Mouse (Mus musculus) forebrain, embryonic 11.5 days (tissue): Measurements from ENCODE around the gene Slc35b2. TPM values are rescaled to one million over a fixed set of nuclear protein-coding genes. Genes with fewer than 3 reads are reported as not detected.
A peak's percentile ranks its signal among the peaks of the same experiment; 100 is the strongest.

ENCODE experiments used
- ATAC-seq: fragments of 200-750 bp; cut with Nextera tagmentation; replicated peaks from 2 replicates; pipeline ENCODE4 v1.8.0; 2017; ENCODE audit warnings: moderate TSS enrichment; ENCODE audit not compliant: low FRiP score
- DNase-seq: peaks from one replicate; pipeline ENCODE4 v3.0.0-alpha.2; 2017; ENCODE audit warnings: low spot score
- H3K27ac ChIP-seq: fragments of 300-500 bp; sonication (generic); 2 replicates; pipeline ENCODE4 v1.5.1; 2014; ENCODE audit warnings: low read depth, low read length
- H3K27me3 ChIP-seq: fragments of 300-500 bp; sonication (generic); 2 replicates; pipeline ENCODE4 v1.6.1; 2014; ENCODE audit warnings: mild to moderate bottlenecking, low read length, mixed read lengths; ENCODE audit not compliant: control insufficient read depth, insufficient read depth
- H3K36me3 ChIP-seq: fragments of 300-500 bp; sonication (generic); 2 replicates; pipeline ENCODE4 v1.6.1; 2014; ENCODE audit warnings: mild to moderate bottlenecking, low read length, moderate library complexity, mixed read lengths; ENCODE audit not compliant: control insufficient read depth, insufficient read depth
- H3K4me1 ChIP-seq: fragments of 300-500 bp; sonication (generic); replicated peaks from 2 replicates; pipeline ENCODE4 v1.6.1; 2014; ENCODE audit warnings: low read length, mixed read lengths; ENCODE audit not compliant: control insufficient read depth, insufficient read depth
- H3K4me2 ChIP-seq: fragments of 300-500 bp; sonication (generic); 2 replicates; pipeline ENCODE4 v1.6.1; 2014; ENCODE audit warnings: low read depth, mild to moderate bottlenecking, low read length, moderate library complexity, mixed read lengths; ENCODE audit not compliant: severe bottlenecking
- H3K4me3 ChIP-seq: fragments of 300-500 bp; sonication (generic); 2 replicates; pipeline ENCODE4 v1.5.1; 2014; ENCODE audit warnings: low read depth, low read length
- H3K9ac ChIP-seq: fragments of 300-500 bp; sonication (generic); 2 replicates; pipeline ENCODE4 v1.6.1; 2014; ENCODE audit warnings: low read length
- H3K9me3 ChIP-seq: fragments of 300-500 bp; sonication (generic); 2 replicates; pipeline ENCODE4 v1.6.1; 2016; ENCODE audit warnings: low read length, mixed read lengths; ENCODE audit not compliant: control insufficient read depth
- WGBS: fragments of 180-500 bp; shearing (Covaris S2); extraction: QIAGEN DNeasy Blood & Tissue Kit; methylation state at CpG from one replicate; pipeline ENCODE4 v1.1.7; 2014; 5-methylcytosine and 5-hydroxymethylcytosine counted together
- polyA plus RNA-seq: library from polyadenylated mRNA; unstranded; fragments of >200 nt; fragmentation: Nextera tagmentation; extraction: Ambion mirVana; gene quantifications from 2 replicates; pipeline ENCODE4 v1.2.1, GENCODE M21; 2014

The Slc35b2 gene
- polyA plus RNA-seq, 1 experiment from 2014 or later = 103 TPM

GRCm38 (mm10) chr17:45589236-45589635 lies 25.6 kb downstream of the Slc35b2 start:
- Histone ChIP-seq H3K36me3 (no peaks in the 10 kb centered on the region), H3K4me2 (no peak overlapping the region), H3K9me3 (no peaks in the 10 kb centered on the region), H3K27ac (no peak overlapping the region), H3K4me1 (peaks cover 5% of the 10 kb centered on the region; the same call in 1 of the 2 replicates), H3K27me3 (peaks cover 6% of the 10 kb centered on the region), H3K9ac (no peak overlapping the region), H3K4me3 (no peak overlapping the region)
- ATAC-seq (no peak), DNase-seq (peak; percentile 37)
- 98% methylated on average over 7 of the region's 7 CpGs for WGBS

GRCm38 (mm10) chr17:45589844-45590243 lies 26.2 kb downstream of the Slc35b2 start:
- ATAC-seq = no peak

DNA sequence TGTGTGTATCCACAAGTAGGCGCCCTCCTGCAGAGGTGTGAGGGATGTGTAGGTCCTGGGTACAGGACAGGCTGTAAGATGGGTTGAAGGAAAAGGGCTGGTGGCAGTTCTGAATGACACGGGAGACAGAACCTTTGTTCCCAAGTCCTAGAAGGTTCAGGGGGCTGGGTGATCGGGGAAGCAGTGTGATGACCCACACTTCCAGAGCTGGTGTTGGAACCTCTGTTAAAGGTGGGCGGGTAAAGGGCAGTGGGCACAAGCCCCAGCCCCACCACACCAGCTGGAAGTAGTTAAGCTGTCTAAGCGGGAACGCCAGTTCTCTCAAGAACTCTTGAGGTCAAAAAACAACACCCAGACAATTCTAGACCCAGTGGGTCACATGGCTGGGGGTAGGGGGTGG lies 26.7 kb downstream of the Slc35b2 start:
- Histone ChIP-seq H3K4me2 (no peak overlapping the region), H3K9me3 (no peaks in the 10 kb centered on the region), H3K9ac (no peak overlapping the region), H3K4me1 (peaks cover 5% of the 10 kb centered on the region; the same call in 1 of the 2 replicates), H3K27ac (no peak overlapping the region), H3K4me3 (no peak overlapping the region), H3K27me3 (peaks cover 13% of the 10 kb centered on the region), H3K36me3 (no peaks in the 10 kb centered on the region)
- no peak for ATAC-seq
- 80% methylated on average over 6 of the region's 6 CpGs for WGBS
- DNase-seq = peak; percentile 41

More at GRCm38 (mm10) chr17:45589844-45590243, 26.2 kb downstream of the Slc35b2 start:
- H3K4me1 ChIP-seq = peaks cover under 1% of the 10 kb centered on the region; the same call in 1 of the 2 replicates
- H3K9me3 ChIP-seq = no peaks in the 10 kb centered on the region
- H3K4me3 ChIP-seq = no peak overlapping the region
- 91% methylated on average over 8 of the region's 8 CpGs for WGBS
- no peaks in the 10 kb centered on the region for H3K36me3 ChIP-seq
- peaks cover 12% of the 10 kb centered on the region for H3K27me3 ChIP-seq
- no peak for DNase-seq
- H3K9ac ChIP-seq = no peak overlapping the region
- no peak overlapping the region for H3K27ac ChIP-seq
- no peak overlapping the region for H3K4me2 ChIP-seq

- Histone ChIP-seq H3K36me3 (no peaks in the 10 kb centered on the region), H3K27ac (no peak overlapping the region), H3K4me1 (peaks cover 14% of the 10 kb centered on the region), H3K27me3 (peaks cover 19% of the 10 kb centered on the region), H3K4me2 (no peak overlapping the region), H3K9me3 (no peaks in the 10 kb centered on the region), H3K9ac (no peak overlapping the region; the same call in 1 of the 2 replicates), H3K4me3 (no peak overlapping the region)
- ATAC-seq (no peak), DNase-seq (no peak)
- WGBS = 56% methylated on average over 16 of the region's 16 CpGs
Measured at GRCm38 (mm10) chr17:45591701-45592605, 28.3 kb downstream of the Slc35b2 start.

DNA sequence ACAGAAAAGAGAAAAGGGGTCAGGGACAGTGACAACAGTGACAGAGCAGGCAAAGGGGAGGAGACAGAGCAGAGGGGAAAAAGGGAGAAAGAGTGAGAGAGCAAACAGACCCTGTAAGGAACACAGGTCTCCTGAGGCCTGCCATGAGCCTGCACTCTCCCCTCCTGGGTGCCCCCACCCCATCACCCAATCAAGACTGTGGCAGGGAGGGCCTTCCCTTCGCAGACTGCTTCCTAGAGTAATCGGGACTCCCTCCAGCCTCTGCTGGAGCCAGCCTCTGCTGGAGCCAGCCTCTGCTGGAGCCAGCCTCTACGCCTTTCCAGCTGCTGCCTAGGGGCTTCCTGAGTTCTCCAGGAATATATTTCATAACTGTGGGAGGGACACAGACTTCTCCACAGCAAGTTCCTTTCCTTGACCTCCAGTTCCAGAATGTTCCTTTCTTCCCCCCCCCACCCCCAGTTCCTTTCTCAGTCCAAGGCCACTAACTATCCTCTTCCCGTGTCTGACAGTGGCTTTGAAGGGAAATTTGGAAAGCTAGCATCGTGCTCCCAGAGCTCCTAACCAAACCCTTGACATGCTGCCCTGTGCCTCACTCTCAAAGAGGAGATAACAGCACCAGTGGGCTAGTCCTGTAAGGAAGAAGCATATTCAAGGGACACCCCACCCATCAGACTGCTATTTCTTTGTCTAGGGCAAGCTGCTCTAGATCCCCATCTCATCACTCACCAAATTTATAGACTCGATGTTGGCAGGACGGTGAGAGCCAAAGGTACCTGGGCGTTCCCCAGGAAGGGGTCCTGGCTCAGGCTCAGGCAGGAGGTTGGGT lies 29.1 kb downstream of the Slc35b2 start:
- Histone ChIP-seq H3K27me3 (peaks cover 19% of the 10 kb centered on the region), H3K9ac (no peak overlapping the region; the same call in 1 of the 2 replicates), H3K4me3 (no peak overlapping the region)

DNA sequence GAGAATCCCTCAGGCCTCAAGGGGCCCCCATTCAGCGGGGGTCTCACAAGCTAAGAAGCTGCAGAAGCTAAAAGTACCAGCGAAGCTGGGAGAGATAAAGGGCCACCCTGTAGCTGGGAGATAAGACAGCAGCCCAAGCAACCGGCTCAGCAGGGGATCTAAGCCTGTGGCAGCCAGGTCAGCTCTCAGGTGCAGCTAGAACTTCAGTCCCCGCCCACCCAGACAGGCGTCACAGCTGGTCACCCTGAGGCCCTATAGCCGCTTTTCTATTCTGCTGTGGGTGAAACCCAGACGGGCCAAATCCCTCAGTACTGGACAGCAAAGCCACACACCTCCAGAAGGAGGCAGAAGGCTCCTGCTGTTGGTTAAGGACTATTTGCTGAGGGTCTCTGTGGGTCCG lies 29.8 kb downstream of the Slc35b2 start:
- Histone ChIP-seq H3K9ac (no peak overlapping the region; the same call in 1 of the 2 replicates), H3K4me2 (peak overlapping the region; percentile 98; the same call in 1 of the 2 replicates), H3K27me3 (peaks cover 19% of the 10 kb centered on the region), H3K4me3 (peak overlapping the region; percentile 7; the same call in 1 of the 2 replicates), H3K27ac (no peak overlapping the region), H3K4me1 (peaks cover 14% of the 10 kb centered on the region), H3K36me3 (no peaks in the 10 kb centered on the region), H3K9me3 (no peaks in the 10 kb centered on the region)
- DNase-seq (peak; percentile 54), ATAC-seq (no peak)
- WGBS = 16% methylated on average over 8 of the region's 8 CpGs

More for the DNA sequence above, 29.1 kb downstream of the Slc35b2 start:
- ATAC-seq (no peak), DNase-seq (peak; percentile 52)
- 51% methylated on average over 8 of the region's 8 CpGs for WGBS
- Histone ChIP-seq H3K9me3 (no peaks in the 10 kb centered on the region), H3K4me1 (peaks cover 14% of the 10 kb centered on the region), H3K27ac (no peak overlapping the region), H3K36me3 (no peaks in the 10 kb centered on the region), H3K4me2 (0 out of 2 replicates have a peak overlapping the region, but pooled peaks have one; percentile 8)

GRCm38 (mm10) chr17:45594195-45594594 lies 30.5 kb downstream of the Slc35b2 start:
- DNase-seq = no peak
- Histone ChIP-seq H3K9me3 (no peaks in the 10 kb centered on the region), H3K4me3 (peak overlapping the region; percentile 49; the same call in 1 of the 2 replicates), H3K27ac (no peak overlapping the region), H3K9ac (no peak overlapping the region; the same call in 1 of the 2 replicates), H3K36me3 (no peaks in the 10 kb centered on the region), H3K4me1 (peaks cover 14% of the 10 kb centered on the region), H3K27me3 (peaks cover 19% of the 10 kb centered on the region), H3K4me2 (peak overlapping the region; percentile 98)
- 52% methylated on average over 8 of the region's 8 CpGs for WGBS
- ATAC-seq = no peak
